Mouse (Mus musculus) E14TG2a.4 (cell line): ENCODE data around the gene Trim44.

Experiments
- CTCF ChIP-seq: conservative IDR thresholded peaks from 2 replicates; pipeline ENCODE4 v1.5.1; 2014; ENCODE audit warnings: low read length
- NANOG ChIP-seq: IDR thresholded peaks from 2 replicates; pipeline ENCODE4 v1.6.1; 2014; ENCODE audit warnings: borderline replicate concordance, low read length, mixed read lengths
- POU5F1 ChIP-seq: IDR thresholded peaks from 2 replicates; pipeline ENCODE4 v1.6.1; 2014; ENCODE audit warnings: low read length, borderline replicate concordance

GRCm38 (mm10) chr2:102449630-102450247 lies 42.1 kb upstream of the Trim44 start:
- TF ChIP-seq CTCF (no peak), NANOG (no peak), POU5F1 (no peak)
